Mouse (Mus musculus): ENCODE results near the gene Polr2j.
"Not testable (repeated sequence)": the region's sequence is repeated elsewhere in the genome, so short reads cannot be mapped to it uniquely, and the experiment has no call there.

The Polr2j gene

DNA sequence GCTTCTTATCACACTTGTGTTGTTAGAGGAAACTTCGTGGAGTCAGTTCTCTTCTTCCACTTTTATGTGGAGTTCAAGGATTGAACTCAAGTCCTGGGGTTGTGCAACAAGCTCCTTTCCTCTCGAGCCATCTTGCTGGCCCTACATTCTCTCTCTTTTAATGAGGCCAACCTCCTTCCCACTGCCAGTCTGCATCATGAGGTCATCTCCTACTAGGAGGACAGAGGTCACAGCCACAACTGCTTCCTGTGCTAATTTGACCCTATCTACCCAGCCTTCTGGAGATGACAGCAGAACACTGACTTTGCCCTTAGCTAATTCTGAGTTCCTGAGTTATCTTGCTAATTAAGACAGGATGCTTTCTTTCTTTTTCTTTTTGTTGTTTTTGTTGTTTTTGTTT, 7.9 kb upstream of the Polr2j start:
- DNase-seq (ENCODE audit: inconsistent ontology term): peak; percentile 11

DNA sequence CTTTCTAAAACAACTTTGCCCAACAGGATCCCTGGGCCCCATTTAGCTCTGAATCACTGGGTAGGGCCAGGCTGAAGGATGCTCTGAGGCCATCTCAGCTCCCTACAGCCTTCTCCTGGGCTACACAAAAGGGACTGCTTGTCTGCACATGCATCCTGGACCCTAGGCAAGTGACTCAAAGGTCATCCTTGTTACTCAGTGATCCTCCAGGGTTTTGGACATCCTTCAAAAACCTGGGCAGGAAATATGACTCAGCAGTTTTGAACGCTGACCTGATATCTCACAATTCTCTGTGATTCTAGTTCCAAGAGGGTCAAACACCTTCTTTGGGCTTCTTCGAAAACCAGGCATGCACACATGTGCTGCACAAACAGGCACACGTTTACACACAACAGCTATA, 7.4 kb upstream of the Polr2j start:
- DNase-seq (ENCODE audit: inconsistent ontology term): peak; percentile 12

DNA sequence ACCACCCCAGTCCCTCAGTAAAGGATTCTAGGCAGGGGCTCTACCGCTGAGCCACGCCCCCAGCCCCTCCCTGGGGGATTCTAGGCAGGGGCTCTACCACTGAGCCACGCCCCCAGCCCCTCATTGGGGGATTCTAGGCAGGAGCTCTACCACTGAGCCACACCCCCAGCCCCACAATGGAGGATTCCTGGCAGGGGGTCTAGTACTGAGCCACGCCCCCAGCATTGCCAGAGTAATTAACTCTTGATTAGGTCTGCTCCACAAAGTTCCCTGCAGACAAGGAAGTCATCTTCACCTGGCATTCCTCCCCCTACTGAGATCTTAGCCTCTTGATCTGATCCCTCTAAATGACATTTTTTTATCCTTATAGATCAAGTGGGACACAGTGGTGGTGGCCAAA, 2.9 kb upstream of the Polr2j start:
- not testable (repeated sequence) for DNase-seq (ENCODE audit: inconsistent ontology term)

DNA sequence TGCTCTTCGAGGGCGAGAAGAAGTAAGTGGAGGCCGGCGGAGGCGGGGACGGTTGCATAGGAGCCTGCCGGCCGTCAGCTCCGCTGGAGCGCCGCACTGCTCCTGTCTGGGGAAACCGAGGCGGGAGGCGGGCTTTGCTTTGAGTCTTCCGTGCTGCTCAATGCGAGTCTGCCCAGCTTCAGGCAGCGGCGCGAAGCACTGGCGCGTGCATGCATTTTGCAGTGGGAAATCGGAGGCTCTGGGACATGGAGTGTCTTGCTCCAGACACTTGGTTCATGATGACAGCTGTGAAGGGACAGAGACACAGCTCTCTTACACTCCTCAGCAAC, 317 bp downstream of the Polr2j start:
- DNase-seq (ENCODE audit: inconsistent ontology term): no peak

DNA sequence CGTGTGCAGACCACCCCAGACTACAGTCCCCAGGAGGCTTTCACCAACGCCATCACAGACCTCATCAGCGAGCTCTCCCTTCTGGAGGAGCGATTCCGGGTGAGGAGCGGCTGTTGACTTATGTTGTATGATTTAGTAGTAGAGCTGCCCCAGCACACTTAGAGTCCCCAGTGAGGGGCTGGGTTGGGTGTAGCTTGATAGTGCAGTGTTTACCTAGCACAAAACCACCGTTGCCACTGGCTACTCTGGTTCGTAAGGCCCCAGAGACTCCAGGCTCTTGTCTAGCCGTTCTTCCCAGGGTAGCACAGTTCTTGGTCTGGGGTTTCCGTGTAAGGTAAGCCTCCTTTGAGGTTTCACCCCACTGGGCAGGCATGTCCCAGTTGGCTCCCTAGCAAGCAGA, 5.7 kb downstream of the Polr2j start:
- no peak for DNase-seq (ENCODE audit: inconsistent ontology term)

DNA sequence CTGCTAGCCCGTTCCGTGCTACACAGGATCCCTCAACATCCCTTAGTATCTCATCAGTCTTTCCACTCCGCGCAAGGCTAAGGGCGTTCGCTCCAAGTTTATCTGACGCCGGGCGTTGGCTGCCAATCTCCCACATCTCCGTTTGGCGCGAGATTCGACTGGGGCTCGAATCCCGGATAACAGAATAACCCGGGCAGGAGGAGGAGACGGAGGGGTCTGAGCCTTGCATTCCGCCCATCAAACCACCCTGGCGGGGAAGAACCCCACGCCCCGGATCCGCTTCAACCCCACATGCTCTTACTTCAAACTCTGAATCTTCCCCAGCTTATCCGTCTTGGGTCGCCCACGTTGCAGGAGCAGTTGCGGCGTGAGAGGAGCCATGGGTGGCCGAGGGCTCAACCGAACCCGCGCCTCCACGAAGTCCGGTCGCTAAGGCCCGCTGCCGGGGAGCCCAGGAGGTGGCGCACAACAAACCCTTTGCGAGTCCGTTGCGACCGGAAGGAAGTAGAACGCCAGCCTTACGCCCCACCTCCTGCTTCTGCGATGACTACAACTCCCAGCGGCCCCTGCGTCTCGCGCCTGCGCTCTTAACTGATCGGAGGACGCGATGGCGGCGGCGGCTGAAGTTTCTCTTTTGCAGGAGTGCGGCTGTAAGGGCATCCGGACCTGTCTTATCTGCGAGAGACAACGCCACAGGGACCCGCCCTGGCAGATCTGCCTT, 19.3 kb downstream of the Polr2j start, which contains the start of the genes Lrwd1 and Alkbh4:
Gene Lrwd1 (minus strand): TSS at position 504 of the 721 bp plus-strand sequence.
Gene Alkbh4 (plus strand): TSS at position 576 of the 721 bp plus-strand sequence.
- peak; percentile 97 for DNase-seq (ENCODE audit: inconsistent ontology term)

DNA sequence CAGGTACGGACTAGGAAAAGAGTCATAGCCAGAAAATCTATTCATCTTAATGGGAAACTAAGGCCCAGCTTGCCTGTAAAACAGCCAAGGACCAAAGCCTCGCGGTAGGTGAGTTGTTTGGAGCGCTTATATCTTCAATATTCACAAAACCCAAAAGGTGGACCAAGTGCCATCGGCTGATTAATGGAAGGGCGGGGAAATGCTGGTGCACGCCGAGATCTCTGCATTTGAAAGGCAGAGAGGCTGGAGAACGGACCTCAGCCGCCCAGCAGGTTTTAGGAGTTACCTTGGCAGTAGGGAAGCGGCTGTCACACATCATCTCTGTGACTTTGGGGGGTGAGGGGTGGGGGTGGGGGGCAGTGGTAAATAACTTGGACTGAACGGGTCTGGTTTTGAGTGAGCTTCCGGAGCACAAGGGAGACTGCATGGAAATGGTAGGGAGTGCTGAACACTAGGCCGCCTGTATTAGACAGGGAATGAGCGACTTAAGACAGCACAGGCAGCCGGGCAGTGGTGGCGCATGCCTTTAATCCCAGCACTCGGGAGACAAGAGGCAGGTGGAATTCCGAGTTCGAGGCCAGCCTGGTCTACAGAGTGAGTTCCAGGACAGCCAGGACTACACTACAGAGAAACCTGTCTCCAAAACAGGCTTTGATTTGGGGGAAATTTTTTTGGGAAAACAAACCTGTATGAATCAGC, 20.0 kb downstream of the Polr2j start:
- DNase-seq (ENCODE audit: inconsistent ontology term): no peak

DNA sequence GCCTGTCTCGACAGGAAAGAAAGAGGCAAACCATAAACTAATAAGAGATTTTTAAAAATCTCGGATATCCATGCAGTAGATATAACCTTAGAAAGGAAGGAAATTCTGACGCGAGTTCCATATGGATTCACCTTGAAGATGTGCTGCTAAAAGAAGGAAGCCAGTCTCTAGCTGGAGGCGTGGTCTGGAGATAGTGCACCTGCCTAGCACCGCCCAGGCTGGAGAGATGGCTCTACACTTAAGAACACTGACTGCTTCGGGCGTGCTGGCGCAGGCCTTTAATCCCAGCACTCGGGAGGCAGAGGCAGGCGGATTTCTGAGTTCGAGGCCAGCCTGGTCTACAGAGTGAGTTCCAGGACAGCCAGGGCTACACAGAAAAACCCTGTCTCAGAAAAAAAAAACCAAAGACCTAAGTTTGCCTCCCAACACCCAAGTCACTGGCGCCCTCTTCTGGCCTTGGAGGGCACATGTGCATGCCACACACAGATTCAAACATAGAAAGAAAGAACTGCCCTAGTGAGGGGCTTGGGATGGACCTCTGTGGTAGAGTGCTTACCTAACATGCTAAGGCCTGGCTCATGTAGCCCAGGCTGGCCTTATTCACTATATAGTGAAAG, 21.3 kb downstream of the Polr2j start:
- DNase-seq (ENCODE audit: inconsistent ontology term): no peak

DNA sequence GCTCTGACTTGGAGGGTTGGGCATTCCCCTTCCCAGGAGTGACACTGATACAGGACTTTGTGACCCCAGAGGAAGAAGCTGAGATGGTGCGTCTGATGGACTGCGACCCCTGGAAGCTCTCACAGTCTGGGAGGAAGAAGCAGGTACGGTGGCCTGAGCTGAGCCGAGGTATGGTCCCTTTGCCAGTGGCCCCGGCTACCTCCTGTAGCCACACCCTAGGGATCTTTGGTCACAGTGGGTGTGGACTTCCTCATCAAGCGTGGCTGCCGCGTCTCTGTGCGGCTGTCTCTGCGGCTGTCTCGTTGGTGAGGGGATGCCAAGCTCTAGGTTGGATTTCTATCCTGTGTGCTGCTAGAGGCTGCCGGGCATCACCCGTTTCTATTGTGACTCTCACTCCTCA, 23.0 kb downstream of the Polr2j start:
- no peak for DNase-seq (ENCODE audit: inconsistent ontology term)

DNA sequence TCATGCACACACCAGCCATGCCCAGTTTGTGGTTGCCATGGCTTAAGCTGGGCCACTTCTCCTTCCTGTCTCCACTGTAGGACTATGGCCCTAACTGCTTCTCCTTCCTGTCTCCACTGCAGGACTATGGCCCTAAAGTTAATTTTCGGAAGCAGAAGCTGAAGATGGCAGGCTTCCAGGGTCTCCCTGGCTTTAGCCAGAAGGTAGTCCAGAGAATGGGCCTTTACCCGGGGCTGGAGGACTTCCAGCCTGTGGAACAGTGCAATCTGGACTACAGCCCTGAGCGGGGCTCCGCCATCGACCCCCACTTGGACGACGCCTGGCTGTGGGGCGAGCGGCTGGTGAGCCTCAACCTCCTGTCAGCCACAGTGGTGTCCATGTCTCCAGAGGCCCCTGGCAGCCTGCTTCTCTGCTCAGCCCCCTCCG, 23.6 kb downstream of the Polr2j start:
- no peak for DNase-seq (ENCODE audit: inconsistent ontology term)

DNA sequence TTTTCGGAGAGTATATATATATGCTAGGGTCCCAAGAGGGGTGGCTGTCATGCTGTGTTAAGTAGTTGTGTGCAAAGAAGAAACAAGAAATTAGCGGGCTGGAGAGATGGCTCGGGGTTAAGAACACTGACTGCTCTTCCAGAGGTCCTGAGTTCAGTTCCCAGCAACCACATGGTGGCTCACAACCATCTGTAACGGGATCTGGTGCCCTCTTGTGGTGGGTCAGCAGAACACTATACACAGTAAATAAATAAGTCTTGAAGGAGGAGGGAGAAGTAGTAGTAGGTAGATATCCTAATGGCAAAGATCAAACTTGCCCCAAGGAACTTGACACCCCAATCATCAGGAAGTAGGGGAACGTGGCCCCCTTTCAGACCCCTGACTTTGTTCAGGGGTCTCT, 26.3 kb downstream of the Polr2j start:
- no peak for DNase-seq (ENCODE audit: inconsistent ontology term)

DNA sequence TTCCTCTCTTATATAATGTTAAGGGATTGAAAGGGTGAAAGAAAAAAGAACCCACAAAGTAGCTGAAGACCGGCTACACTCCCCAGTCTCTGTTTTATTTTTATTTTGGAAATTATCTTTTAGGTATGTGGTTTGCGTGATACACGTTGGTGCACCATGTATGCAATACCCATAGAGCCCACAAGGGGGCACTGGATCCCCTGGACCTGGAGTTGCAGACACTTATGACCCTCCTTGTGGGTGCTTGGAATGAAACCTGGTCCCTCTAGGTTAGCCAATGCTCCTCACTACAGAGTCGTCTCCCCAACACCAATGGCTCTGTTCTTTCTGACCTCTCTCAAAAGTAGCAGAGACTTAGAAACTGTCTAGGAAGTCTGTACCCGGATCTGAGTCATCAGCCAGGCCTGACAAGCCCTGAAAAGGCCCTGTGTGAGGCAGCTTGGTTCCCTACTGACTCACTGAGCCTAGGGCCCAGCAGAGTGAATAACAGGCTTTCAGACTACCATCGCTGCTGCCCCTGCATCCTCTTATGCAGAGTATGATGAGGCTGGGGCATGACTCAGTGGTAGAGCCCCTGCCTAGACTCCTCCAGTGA, 26.8 kb downstream of the Polr2j start:
- peak; percentile 24 for DNase-seq (ENCODE audit: inconsistent ontology term)

DNA sequence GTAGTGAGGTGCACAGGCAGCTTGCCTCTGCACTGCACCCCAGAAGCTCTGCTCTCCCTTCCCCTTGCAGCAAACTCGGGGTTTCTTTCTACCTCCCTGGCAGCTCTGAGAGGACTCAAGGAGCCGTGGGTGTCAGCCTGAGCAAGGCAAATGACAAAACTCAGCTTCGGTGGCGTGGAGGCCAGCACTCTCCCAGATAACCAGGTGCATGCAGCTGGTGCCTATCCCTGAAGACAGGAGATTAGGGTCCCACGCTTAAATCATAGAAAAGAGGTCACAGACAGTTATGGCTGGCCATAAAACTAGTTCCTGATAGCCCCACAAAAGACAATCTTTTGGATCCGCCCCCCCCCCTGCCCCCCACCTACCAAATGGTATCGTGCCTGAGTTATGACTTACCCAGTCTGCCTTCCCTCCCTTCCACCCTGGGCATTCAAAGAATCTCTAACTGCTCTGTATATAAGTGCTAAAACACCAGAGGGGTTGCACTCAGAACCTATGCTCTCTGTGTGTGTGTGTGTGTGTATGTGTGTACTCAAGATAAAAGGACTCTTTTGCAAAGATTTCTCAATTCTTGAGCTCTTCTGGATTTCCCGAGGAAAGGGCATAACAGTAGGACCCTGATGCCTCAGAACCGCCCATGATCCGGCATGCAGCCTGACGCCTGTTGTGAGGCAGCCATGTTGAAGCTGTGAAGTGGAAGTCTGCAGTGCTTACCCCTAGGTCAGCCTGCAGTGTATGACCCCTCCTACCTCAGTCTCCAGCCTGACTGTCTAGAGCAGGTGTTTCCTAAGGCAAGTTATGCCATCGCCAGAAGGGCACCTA, 28.4 kb downstream of the Polr2j start:
- DNase-seq (ENCODE audit: inconsistent ontology term): no peak

DNA sequence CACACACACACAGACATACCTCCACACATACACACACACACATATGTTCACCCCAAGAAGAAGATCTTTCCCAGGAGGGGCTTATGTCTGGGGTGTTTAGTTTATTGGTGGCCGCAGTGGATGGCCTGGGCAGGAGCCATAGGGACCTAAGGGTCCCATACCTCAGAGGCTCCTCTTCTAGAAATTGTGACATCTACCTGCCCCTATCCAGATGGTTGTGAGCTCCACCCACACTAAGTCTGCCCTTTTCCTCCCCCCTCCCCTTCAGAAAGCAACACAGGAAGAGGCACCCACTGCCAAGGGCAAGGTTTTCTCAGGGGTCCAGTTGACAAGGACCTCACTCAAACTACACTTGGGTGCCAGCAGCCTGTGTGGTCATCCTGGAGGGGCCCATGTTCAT, 30.5 kb downstream of the Polr2j start:
- DNase-seq (ENCODE audit: inconsistent ontology term): no peak

DNA sequence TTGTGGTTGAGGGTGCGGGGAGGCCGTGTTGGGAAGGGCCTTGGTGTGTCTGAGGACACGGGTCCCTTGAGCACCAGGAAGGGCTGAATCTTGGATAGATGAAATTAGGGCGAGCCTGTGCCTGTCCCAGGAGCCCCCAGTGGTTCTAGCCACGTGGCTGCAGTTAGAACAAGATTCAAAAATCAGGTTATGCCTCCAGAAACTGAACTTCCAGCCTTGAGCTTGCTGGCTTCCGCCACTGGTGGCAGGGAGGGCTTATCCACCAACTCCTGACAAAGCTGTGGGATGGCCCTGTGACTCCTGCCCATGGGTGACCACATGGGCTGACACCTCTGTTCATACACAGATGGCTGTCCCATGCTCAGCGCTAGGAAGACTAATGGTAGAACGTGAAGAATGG, 31.3 kb downstream of the Polr2j start:
- DNase-seq (ENCODE audit: inconsistent ontology term): no peak

DNA sequence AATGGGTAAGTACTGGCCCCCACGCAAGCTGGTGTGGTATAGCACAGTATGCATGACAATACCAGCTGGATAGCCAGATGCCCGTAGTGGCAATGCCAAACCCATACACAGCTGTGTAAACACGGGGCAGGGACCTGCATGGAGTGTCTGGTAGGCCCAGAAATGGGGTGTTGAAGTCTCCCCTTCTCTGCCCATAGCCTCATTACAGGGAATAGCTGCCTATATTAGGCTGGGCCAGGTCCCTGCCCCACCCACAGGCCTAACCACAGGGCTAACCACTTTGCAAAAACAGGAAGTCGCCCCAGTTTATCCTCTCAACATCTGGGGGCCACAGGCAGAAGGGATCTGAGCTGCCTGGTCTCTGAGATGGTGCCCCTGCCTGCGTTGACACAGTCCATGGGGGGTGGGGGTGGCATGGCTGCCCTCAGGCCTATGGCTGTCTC, 32.7 kb downstream of the Polr2j start:
- DNase-seq (ENCODE audit: inconsistent ontology term): not testable (repeated sequence)

DNA sequence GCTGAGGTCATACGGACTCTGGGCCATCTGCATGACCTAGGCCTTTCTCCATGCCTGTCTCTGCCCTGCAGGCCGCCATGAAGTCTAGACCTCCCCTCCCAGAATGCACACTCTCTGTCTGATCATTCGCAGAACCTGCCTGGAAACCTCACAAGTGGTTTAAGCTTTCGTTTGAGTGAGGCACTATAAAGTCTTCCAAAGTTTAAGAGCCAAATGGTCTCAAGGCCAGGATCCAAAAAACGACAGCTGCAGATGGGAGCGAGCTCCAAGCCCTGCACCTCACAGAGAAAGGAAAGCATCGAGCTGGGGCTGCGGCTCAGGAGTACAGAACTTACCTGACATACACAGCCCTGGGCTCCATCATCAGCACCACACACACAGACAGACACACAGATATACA, 35.9 kb downstream of the Polr2j start:
- no peak for DNase-seq (ENCODE audit: inconsistent ontology term)

DNA sequence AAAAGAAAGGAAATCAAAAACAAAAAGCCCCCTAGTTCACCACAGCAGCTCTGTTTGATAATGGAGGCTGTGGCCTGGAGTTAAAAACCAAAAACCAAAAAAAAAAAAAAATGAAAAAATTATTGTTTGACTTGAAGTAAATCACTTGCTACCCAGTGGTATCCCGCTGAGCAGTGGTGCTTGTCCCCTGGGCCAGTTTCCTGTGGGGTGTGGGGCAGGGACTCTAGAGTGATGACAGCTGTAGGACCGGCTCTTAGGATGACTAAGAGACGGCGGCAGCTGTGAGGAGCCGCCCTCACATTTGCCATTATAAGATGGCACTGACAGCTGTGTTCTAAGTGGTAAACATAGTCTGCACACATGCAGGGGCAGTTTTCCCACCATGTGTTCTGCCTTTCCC, 39.0 kb downstream of the Polr2j start:
- DNase-seq (ENCODE audit: inconsistent ontology term): no peak

DNA sequence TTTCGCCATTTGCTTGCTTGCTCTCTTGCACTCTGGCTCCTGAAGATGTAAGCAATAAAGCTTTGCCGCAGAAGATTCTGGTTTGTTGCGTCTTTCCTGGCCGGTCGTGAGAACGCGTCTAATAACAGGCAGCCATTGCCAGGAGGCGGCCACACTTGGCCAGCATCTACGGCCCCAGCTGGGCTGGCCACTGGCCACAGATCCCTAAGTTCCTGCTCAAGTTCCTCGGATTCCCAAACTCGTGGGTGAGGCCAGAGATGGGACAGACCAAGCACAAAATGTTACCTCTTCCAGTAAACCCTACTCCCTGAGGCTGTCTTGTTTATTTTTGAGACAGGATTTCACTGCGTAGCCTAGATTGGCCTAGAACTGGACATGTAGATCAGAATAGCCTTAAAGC, 43.7 kb downstream of the Polr2j start:
- not testable (repeated sequence) for DNase-seq (ENCODE audit: inconsistent ontology term)

DNA sequence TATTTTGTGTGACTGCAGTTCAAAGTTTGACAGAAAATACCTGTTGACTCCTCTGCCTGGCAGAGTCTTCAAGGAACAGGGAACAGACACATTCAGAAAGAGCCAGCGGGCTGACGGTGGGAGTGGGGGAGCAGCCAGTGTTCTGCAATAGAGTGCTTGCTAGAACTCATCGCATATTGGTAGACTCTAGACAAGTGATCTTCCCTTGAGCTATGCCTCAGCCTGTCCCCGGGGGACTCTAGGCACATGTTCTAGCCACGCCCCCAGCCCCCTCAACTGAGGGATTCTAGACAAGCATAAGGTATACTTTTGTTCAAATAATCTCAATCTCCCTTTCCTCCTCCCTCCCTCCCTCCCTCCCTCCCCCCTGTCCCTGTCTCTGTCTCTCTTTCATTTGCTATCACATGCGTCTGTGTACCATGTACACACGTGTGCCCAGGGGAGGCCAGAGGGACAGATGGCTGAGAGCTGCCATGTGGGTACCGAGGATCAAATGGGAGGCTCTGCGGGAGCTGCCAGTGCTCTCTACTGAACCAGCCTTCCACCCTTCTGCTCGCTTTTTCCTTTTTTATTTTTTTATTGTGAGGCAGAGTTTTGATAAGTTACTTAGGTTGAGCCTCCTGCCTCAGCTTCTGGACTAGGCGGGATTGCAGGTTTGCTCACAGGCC, 47.5 kb downstream of the Polr2j start:
- no peak for DNase-seq (ENCODE audit: inconsistent ontology term)

DNA sequence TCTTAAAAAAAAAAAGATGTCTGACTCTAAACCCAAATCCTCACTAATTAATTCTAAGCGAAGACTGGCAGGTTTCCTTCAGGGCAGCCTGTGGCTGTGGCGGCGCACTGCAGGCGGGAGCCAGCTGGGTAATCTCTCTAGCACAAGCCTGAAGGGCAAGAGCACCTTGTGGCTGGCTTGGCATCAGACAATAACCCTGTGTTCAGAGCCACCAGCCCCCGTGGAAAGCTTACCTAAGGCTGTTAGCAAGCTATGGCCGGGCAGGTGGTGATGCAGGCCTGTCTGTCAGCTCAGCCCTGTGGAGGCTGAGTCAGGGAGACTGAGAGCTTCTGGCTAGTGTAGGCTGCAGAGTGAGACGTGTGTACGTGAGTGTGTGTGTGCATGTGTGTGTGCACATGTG, 48.8 kb downstream of the Polr2j start:
- DNase-seq (ENCODE audit: inconsistent ontology term): no peak

Measured in Muller cell, postnatal 12 days (primary cell).